In genomic region chr2:85050746-85051145, GRCm38 (mm10) we compare ENCODE assay signal across 9 mouse cellular contexts. TPM values are rescaled to one million over a fixed set of nuclear protein-coding genes. Genes with fewer than 3 reads are reported as not detected.
DNase-seq lines count a peak whose midpoint lies in the region; ATAC-seq and TF ChIP-seq lines count a peak whose summit lies in the region.
"Had no signal": no experiment of that assay in that cellular context is flagged by ENCODE, and none has a peak within 500 bp of the region (broad histone marks: within the 10 kb centered on the region; RNA-seq: fewer than 3 reads in every experiment).

No protein-coding gene starts in this region.

- H3K4me3 ChIP-seq in left cerebral cortex, adult 2 months: peak overlapping the region; percentile 57
- H3K4me3 ChIP-seq in liver, embryonic 16.5 days (ENCODE audit: low read depth, low read length): 0 out of 2 replicates have a peak overlapping the region, but pooled peaks have one; percentile 4
- H3K4me3 ChIP-seq in stomach, embryonic 14.5 days (ENCODE audit: low read depth, low read length): peak overlapping the region; percentile 28

- H3K9me3 ChIP-seq in liver, embryonic 16.5 days (replicated peaks; ENCODE audit: control insufficient read depth, low read length): no peaks in the 10 kb centered on the region
- H3K9me3 ChIP-seq in stomach, embryonic 14.5 days (ENCODE audit: control insufficient read depth, low read depth, low read length): no peaks in the 10 kb centered on the region

- H3K36me3 ChIP-seq in liver, embryonic 16.5 days (ENCODE audit: control insufficient read depth, insufficient read depth): peaks cover 13% of the 10 kb centered on the region
- H3K36me3 ChIP-seq in stomach, embryonic 14.5 days (ENCODE audit: control insufficient read depth, insufficient read depth, low read length): peaks cover 48% of the 10 kb centered on the region

- H3K4me2 ChIP-seq in liver, embryonic 16.5 days (ENCODE audit: low read depth, low read length): peak overlapping the region; percentile 33; the same call in 1 of the 2 replicates
- peak overlapping the region; percentile 61 for H3K4me2 ChIP-seq in stomach, embryonic 14.5 days (replicated peaks; ENCODE audit: low read depth, low read length)

- H3K27me3 ChIP-seq in liver, embryonic 16.5 days (ENCODE audit: control insufficient read depth, insufficient read depth, low read depth, low read length): peaks cover 14% of the 10 kb centered on the region
- no peaks in the 10 kb centered on the region for H3K27me3 ChIP-seq in stomach, embryonic 14.5 days (ENCODE audit: control insufficient read depth, insufficient read depth, low read length)

- peaks cover 27% of the 10 kb centered on the region for H3K4me1 ChIP-seq in liver, embryonic 16.5 days (ENCODE audit: control insufficient read depth, low read depth, low read length)
- peaks cover 22% of the 10 kb centered on the region; the same call in 1 of the 2 replicates for H3K4me1 ChIP-seq in stomach, embryonic 14.5 days (ENCODE audit: control insufficient read depth, insufficient read depth, low read length)

- TF ChIP-seq CTCF in left cerebral cortex, adult 2 months (IDR thresholded peaks at IDR 0.05): no peak

- 42% methylated on average over 9 of the region's 9 CpGs for whole genome bisulfite sequencing in liver, embryonic 16.5 days (ENCODE audit: insufficient replicate concordance)
- 33% methylated on average over 9 of the region's 9 CpGs for WGBS in stomach, embryonic 14.5 days

- H3K27ac ChIP-seq in left cerebral cortex, adult 2 months: peak overlapping the region; percentile 77
- H3K27ac ChIP-seq in liver, embryonic 16.5 days (ENCODE audit: low read length): no peak overlapping the region
- peak overlapping the region; percentile 89 for H3K27ac ChIP-seq in stomach, embryonic 14.5 days (ENCODE audit: low read length)
- H3K27ac ChIP-seq: liver, embryonic 14.5 days had no signal

- intact Hi-C loops in left cerebral cortex, adult 2 months (cut with DNase I): no loop called here
- intact Hi-C loops in left cerebral cortex, postnatal 14 days (cut with DNase I): no loop called here
- intact Hi-C loops in heart, postnatal 25 days (cut with DNase I): no loop called here

- no peak overlapping the region for H3K9ac ChIP-seq in liver, embryonic 16.5 days (ENCODE audit: low read depth, low read length)
- H3K9ac ChIP-seq in stomach, embryonic 14.5 days (replicated peaks; ENCODE audit: low read depth, low read length): no peak overlapping the region; the same call in 1 of the 2 replicates
- H3K9ac ChIP-seq: liver, embryonic 14.5 days had no signal

- no peak for ATAC-seq in liver, embryonic 16.5 days (ENCODE audit: low read depth)
- ATAC-seq in stomach, embryonic 14.5 days (ENCODE audit: insufficient number of reproducible peaks, insufficient read depth, low FRiP score, low read depth): 0 out of 2 replicates have a peak, but pooled peaks have one; percentile 1

- no peak for DNase-seq in left cerebral cortex, adult 2 months (ENCODE audit: extremely low spot score in 1 of 2, low spot score in 2 of 2)
- no peak for DNase-seq in left cerebral cortex, postnatal 14 days (ENCODE audit: low spot score in 2 of 2)
- peak; percentile 30 for DNase-seq in brain, adult 2 months (ENCODE audit: low read depth, low spot score)
- DNase-seq in heart, postnatal 25 days (ENCODE audit: low spot score): peak; percentile 44
- no peak for DNase-seq in right cerebral cortex, postnatal 25 days
- no peak for DNase-seq in thymus, postnatal 25 days

RNA-seq across cellular contexts. Expression of gene Tnks1bp1, which starts 2.9 kb away (rescaled TPM):
- total RNA-seq in left cerebral cortex, adult 2 months (2021): 100 to 1,000 TPM; 130 to 148 TPM
- total RNA-seq in left cerebral cortex, postnatal 14 days (2021): 100 to 1,000 TPM in 1 of 2 experiments, 10 to 100 TPM in 1; 88.5 to 102 TPM
- 10 to 100 TPM; 63.2 to 65.0 TPM for total RNA-seq in heart, postnatal 25 days (2021)
- polyA plus RNA-seq in liver, embryonic 16.5 days (2015; fragmentation: Nextera tagmentation; extraction: Ambion mirVana): 5.4 and 6.4 TPM in 2 replicates
- 13.3 and 15.6 TPM in 2 replicates for polyA plus RNA-seq in stomach, embryonic 14.5 days (2014; fragmentation: Nextera tagmentation; extraction: Ambion mirVana)

RNA-seq across cellular contexts. Expression of gene P2rx3, which starts 13.5 kb away (rescaled TPM):
- total RNA-seq in left cerebral cortex, adult 2 months (2021): 1 to 10 TPM; 2.0 to 2.6 TPM
- total RNA-seq in left cerebral cortex, postnatal 14 days (2021): 1 to 10 TPM; 1.4 to 2.0 TPM
- under 1 TPM; 0.26 to 0.42 TPM for total RNA-seq in heart, postnatal 25 days (2021)
- polyA plus RNA-seq in liver, embryonic 16.5 days (2015; fragmentation: Nextera tagmentation; extraction: Ambion mirVana): 0.46 and 0.55 TPM in 2 replicates
- 0.67 and 0.68 TPM in 2 replicates for polyA plus RNA-seq in stomach, embryonic 14.5 days (2014; fragmentation: Nextera tagmentation; extraction: Ambion mirVana)

RNA-seq across cellular contexts. Expression of gene Ssrp1, which starts 13.7 kb away (rescaled TPM):
- 100 to 1,000 TPM; 106 to 111 TPM for total RNA-seq in left cerebral cortex, adult 2 months (2021)
- 10 to 100 TPM; 88.8 to 93.6 TPM for total RNA-seq in left cerebral cortex, postnatal 14 days (2021)
- 10 to 100 TPM; 35.5 to 40.8 TPM for total RNA-seq in heart, postnatal 25 days (2021)
- polyA plus RNA-seq in liver, embryonic 16.5 days (2015; fragmentation: Nextera tagmentation; extraction: Ambion mirVana): 127 and 134 TPM in 2 replicates
- 277 and 280 TPM in 2 replicates for polyA plus RNA-seq in stomach, embryonic 14.5 days (2014; fragmentation: Nextera tagmentation; extraction: Ambion mirVana)

Comparison
In these comparisons a context has a peak if more than half of its experiments do, and no peak if none do; other contexts are left out.
1. DNase-seq: peak in brain, adult 2 months (single experiment) and heart, postnatal 25 days (single experiment); none in left cerebral cortex, adult 2 months (0 of 2), left cerebral cortex, postnatal 14 days (0 of 2), right cerebral cortex, postnatal 25 days (single experiment) and thymus, postnatal 25 days (single experiment).
2. H3K4me3 ChIP-seq: peak in every context shown above with its lines; median percentile 57 in left cerebral cortex, adult 2 months; 28 in stomach, embryonic 14.5 days; 4 in liver, embryonic 16.5 days.